Mouse (Mus musculus) heart, postnatal 0 days (tissue): Measurements from ENCODE around the gene Sgtb.

Experiments used
- CTCF ChIP-seq: IDR thresholded peaks from 2 replicates; pipeline ENCODE4 v1.5.1; 2016; ENCODE audit warnings: antibody characterized with exemption, control low read depth, low read depth
- EP300 ChIP-seq: IDR thresholded peaks from 2 replicates; pipeline ENCODE4 v1.6.1; 2016; ENCODE audit warnings: antibody characterized with exemption, low read depth

- TF ChIP-seq EP300 (no peak), CTCF (no peak)
These were observed 13.6 kb upstream of the Sgtb start for GRCm38 (mm10) chr13:104095955-104096354.
